Mouse (Mus musculus) C2C12 (cell line): ENCODE data around the gene Clip3. TPM values are rescaled to one million over a fixed set of nuclear protein-coding genes. Genes with fewer than 3 reads are reported as not detected.
A peak's percentile ranks its signal among the peaks of the same experiment; 100 is the strongest.

Experiments
- H3K27me3 ChIP-seq: one replicate; pipeline ENCODE4 v1.6.1; 2011; ENCODE audit not compliant: control insufficient read depth, insufficient read depth, insufficient read length
- H3K36me3 ChIP-seq: one replicate; pipeline ENCODE4 v1.6.1; 2011; ENCODE audit not compliant: control insufficient read depth, insufficient read depth
- H3K4me3 ChIP-seq: one replicate; pipeline ENCODE4 v1.5.1; 2011; ENCODE audit warnings: mild to moderate bottlenecking, control low read depth; ENCODE audit not compliant: poor library complexity, insufficient read depth, severe bottlenecking
- H3K79me2 ChIP-seq: one replicate; pipeline ENCODE4 v1.6.1; 2011; ENCODE audit not compliant: control insufficient read depth, insufficient read depth
- H3K79me3 ChIP-seq: one replicate; pipeline ENCODE4 v1.6.1; 2011; ENCODE audit warnings: low read depth, control low read depth
- H3ac ChIP-seq: one replicate; pipeline ENCODE3; 2011; ENCODE audit warnings: low read depth; ENCODE audit not compliant: control insufficient read depth, insufficient read length
- CEBPB ChIP-seq: IDR thresholded peaks from one replicate; pipeline ENCODE4 v1.6.1; 2011; ENCODE audit warnings: low read depth, mild to moderate bottlenecking, control low read depth, moderate library complexity
- CTCF ChIP-seq: IDR thresholded peaks from one replicate; pipeline ENCODE4 v1.5.1; 2011; ENCODE audit not compliant: control insufficient read depth, insufficient read depth, insufficient read length
- FOSL1 ChIP-seq: IDR thresholded peaks from one replicate; pipeline ENCODE4 v1.8.0; 2011; ENCODE audit warnings: mild to moderate bottlenecking, low read length; ENCODE audit not compliant: poor library complexity, insufficient read depth, severe bottlenecking
- MAX ChIP-seq: IDR thresholded peaks from one replicate; pipeline ENCODE4 v1.6.1; 2011; ENCODE audit warnings: mild to moderate bottlenecking, control low read depth
- MYOD1 ChIP-seq: IDR thresholded peaks from one replicate; pipeline ENCODE4 v1.6.1; 2011; ENCODE audit warnings: low read depth; ENCODE audit not compliant: control insufficient read depth, insufficient read length
- MYOG ChIP-seq: IDR thresholded peaks from one replicate; pipeline ENCODE4 v1.6.1; 2011; ENCODE audit not compliant: control insufficient read depth, insufficient read length; ENCODE audit errors: extremely low read depth
- USF1 ChIP-seq: IDR thresholded peaks from one replicate; pipeline ENCODE4 v1.6.1; 2011; ENCODE audit warnings: low read depth, mild to moderate bottlenecking, control low read depth, moderate library complexity
- polyA plus RNA-seq: library from polyadenylated mRNA; unstranded; fragments of >200 nt; fragmentation: generic; extraction: Trizol; gene quantifications from one replicate; pipeline ENCODE4 v1.2.1, GENCODE M21; 2012; ENCODE audit warnings: missing spikeins

Clip3 gene
- polyA plus RNA-seq, 1 experiment, result 40.6 TPM

- no peaks in the 10 kb centered on the region for H3K36me3 ChIP-seq
- H3K4me3 ChIP-seq, result no peak overlapping the region
- peaks cover 21% of the 10 kb centered on the region for H3K27me3 ChIP-seq
- no peaks in the 10 kb centered on the region for H3K79me2 ChIP-seq
- no peaks in the 10 kb centered on the region for H3K79me3 ChIP-seq
- no peak for TF ChIP-seq CEBPB
- TF ChIP-seq FOSL1, result no peak
- TF ChIP-seq USF1, result no peak
- no peak for TF ChIP-seq MYOG
- no peak for TF ChIP-seq MAX
- no peak for TF ChIP-seq MYOD1
- TF ChIP-seq CTCF, result no peak
- H3ac ChIP-seq, result no peak overlapping the region
Observed at GRCm38 (mm10) chr7:30333436-30333835, 41.9 kb downstream of the Clip3 start.

DNA sequence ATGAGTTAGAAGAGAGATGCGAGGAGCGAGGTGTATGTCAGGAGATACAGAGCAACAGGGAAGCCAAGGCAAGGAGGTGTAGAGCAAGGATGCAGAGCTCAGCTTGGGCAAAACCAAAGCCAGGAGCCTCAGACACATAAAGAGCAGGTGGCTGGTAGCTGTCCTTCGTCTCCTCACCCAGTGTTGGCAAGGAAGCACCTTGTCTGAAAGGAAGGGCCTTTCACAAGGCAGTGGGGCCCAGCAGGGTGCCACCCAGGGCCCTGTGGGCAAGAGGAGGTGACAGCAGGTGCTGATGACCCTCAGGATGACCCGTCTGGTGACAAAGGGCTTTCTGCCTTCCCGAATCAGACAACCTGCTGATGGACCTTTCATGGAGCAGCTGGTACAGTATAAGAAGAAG is 43.0 kb downstream of the Clip3 start:
- H3K4me3 ChIP-seq, result no peak overlapping the region
- no peaks in the 10 kb centered on the region for H3K79me2 ChIP-seq
- TF ChIP-seq MAX (no peak), FOSL1 (no peak), MYOG (no peak), CTCF (no peak), CEBPB (no peak), MYOD1 (no peak), USF1 (no peak)
- peaks cover 27% of the 10 kb centered on the region for H3K27me3 ChIP-seq
- no peaks in the 10 kb centered on the region for H3K36me3 ChIP-seq
- no peak overlapping the region for H3ac ChIP-seq
- no peaks in the 10 kb centered on the region for H3K79me3 ChIP-seq

DNA sequence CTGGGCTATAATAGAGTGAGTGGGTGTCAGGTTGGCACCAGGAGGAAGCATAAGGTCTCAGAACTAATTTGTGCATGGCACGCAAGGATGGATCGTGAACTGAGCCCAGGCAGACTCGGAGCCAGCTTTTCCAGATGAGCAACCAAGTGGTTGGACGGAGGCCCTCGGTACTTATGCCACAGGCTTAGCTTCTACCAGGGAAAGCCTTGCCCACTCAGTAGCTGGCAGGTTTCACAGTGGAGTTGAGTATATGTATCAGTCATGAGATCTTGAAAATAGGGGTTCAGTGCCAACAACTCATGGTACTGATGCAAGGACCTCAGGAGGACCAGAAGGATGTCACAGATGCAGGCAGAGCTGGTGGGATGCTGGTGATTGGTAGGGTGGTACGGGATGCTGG is 44.2 kb downstream of the Clip3 start:
- TF ChIP-seq FOSL1 (no peak), MYOG (no peak), CTCF (no peak), MYOD1 (no peak), CEBPB (no peak), MAX (no peak), USF1 (no peak)
- Histone ChIP-seq H3K79me2 (no peaks in the 10 kb centered on the region), H3K27me3 (peaks cover 32% of the 10 kb centered on the region), H3K79me3 (no peaks in the 10 kb centered on the region), H3K36me3 (no peaks in the 10 kb centered on the region), H3ac (no peak overlapping the region), H3K4me3 (no peak overlapping the region)

DNA sequence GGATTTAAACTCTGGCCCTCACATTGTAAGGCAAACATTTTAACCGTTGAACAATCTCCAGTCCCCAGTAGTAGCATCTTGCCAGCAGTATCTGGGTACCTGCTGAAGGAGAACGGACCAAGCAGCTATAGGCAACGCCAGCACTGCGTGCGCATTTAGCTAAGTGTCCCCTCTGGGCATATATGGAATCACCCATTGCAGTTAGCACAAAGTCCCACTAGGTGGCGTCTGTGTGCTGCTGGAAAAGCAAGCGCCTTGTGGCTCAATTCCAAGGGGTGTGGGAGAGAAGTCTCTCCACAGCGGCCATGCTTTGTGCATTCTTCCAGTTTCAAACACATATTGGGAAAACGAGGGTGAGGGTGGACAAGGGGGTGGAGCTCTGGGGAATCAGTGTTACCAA is 44.9 kb downstream of the Clip3 start:
- peaks cover 38% of the 10 kb centered on the region for H3K27me3 ChIP-seq
- no peaks in the 10 kb centered on the region for H3K79me3 ChIP-seq
- no peaks in the 10 kb centered on the region for H3K36me3 ChIP-seq
- H3K4me3 ChIP-seq, result no peak overlapping the region
- TF ChIP-seq MYOG (no peak), CTCF (peak; percentile 43)
- H3ac ChIP-seq, result no peak overlapping the region
- H3K79me2 ChIP-seq, result no peaks in the 10 kb centered on the region

DNA sequence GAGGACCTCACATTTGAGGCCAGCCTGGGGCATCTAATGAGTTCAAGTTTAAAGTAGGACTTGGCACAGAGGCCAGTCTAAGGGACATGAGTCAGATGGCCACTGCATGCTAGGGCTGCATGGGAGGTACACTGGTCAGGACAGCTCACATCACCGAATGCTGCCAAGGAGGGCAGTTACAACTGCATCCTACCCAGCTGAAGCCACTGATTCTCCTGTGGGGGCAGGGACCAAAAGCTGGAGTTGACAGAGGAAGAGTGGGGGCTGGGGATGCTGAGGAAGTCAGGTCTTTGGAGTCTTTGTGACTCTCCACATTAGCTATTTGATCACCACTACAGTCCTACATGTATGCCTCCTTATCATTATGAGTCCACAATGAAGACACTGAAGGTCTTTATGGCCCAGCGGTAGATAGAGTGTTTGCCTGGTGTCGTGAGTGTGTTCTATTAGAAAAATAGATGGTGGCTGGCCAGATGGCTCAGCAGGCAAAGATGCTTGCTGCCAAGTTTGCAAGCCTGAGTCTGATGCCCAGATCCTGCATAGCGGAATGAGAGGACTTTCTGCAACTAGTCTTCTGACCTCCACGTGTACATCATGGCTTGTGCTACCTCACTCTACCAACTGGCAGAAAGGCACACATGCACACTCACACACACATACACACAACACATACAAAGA is 48.0 kb downstream of the Clip3 start:
- Histone ChIP-seq H3K79me3 (no peaks in the 10 kb centered on the region), H3ac (no peak overlapping the region), H3K79me2 (no peaks in the 10 kb centered on the region), H3K4me3 (no peak overlapping the region), H3K36me3 (no peaks in the 10 kb centered on the region), H3K27me3 (peaks cover 48% of the 10 kb centered on the region)
- TF ChIP-seq MYOD1, result no peak
- TF ChIP-seq MYOG, result no peak
- no peak for TF ChIP-seq CTCF
- no peak for TF ChIP-seq FOSL1
- TF ChIP-seq MAX, result no peak
- no peak for TF ChIP-seq CEBPB
- no peak for TF ChIP-seq USF1

DNA sequence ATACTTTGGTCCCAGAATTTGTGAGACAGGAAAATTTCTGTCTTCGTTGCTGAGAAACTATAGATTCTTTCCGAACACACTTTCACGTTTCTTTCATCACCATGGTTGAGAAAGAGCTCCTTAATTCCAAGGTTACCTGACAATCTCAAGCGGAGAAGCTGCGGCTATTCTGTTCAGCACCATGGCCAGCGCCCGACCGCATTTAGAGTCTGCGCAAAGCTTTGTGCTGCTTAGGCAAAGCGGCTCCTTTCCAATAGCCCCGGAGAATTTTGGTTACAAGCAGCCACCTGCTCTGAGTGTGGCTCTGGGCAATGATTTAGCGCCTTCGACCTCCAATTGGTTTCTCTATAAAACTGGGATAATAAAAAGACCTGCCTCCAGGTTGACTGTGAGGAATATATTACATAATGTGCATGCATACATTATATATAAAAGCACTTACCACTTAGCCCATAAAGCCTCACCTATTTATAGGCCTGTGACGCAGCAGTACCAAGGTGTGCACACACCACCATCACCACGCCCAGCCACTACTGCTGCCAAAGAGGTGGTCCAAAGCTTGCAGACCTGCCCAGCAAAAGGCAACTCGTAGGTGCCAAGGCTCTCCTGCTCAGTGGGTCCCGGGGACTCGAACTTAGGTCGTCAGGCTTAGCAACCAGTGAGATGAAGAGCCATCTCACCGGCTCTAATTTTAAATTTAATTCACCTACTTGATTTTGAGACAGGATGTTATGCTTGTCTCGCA is 55.3 kb downstream of the Clip3 start:
- Histone ChIP-seq H3K79me3 (no peaks in the 10 kb centered on the region), H3K79me2 (no peaks in the 10 kb centered on the region), H3K27me3 (peaks cover 47% of the 10 kb centered on the region), H3K4me3 (no peak overlapping the region), H3ac (no peak overlapping the region), H3K36me3 (no peaks in the 10 kb centered on the region)
- TF ChIP-seq MAX (no peak), MYOG (no peak), CEBPB (no peak), MYOD1 (no peak), FOSL1 (no peak), USF1 (no peak), CTCF (no peak)
